Mouse (Mus musculus) gastrocnemius, adult 18-20 months (tissue): ENCODE data around the gene Cyp39a1. TPM values are rescaled to one million over a fixed set of nuclear protein-coding genes. Genes with fewer than 3 reads are reported as not detected.

Experiments
- DNase-seq: peaks from one replicate; pipeline ENCODE4 v3.0.0; 2021; ENCODE audit warnings: low spot score
- total RNA-seq, 2 experiments: library from RNA; stranded (reverse); gene quantifications; 2 replicates each; pipeline ENCODE4 v1.2.3; 2021

Gene Cyp39a1
- total RNA-seq, 2 experiments from 2014 or later = 3.1 to 3.8 TPM

DNA sequence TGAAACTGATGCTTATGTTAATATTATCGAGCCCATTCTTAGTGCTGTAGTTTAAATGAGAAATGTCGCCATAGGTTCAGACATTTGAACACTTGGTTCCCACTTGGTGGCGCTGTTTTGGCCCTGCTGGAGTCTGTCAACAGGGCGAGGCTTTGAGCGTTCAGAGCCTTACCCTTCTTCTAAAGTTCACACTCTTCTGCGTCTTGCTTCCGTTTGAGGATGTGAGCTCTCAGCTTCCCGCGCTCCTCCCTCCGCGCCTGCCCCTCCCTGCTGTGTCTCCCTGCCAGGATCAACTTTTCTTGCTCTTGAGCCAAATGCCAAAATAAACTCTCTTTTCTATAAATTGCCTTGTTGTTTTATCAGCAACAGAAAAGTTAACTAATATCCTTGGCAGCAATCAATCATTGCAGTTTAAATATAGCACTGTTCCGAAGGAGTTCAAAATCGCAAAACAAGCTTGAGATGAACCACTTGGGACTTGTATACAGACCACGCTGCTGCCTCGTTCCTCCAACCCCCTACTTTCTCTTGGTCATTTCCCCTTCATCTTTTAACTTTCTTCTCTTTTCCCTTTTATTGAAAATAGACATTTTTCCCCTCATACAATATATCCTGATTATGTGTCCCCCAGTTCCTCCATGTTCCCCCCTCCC, 91.5 kb downstream of the Cyp39a1 start:
- DNase-seq = peak; percentile 43

DNA sequence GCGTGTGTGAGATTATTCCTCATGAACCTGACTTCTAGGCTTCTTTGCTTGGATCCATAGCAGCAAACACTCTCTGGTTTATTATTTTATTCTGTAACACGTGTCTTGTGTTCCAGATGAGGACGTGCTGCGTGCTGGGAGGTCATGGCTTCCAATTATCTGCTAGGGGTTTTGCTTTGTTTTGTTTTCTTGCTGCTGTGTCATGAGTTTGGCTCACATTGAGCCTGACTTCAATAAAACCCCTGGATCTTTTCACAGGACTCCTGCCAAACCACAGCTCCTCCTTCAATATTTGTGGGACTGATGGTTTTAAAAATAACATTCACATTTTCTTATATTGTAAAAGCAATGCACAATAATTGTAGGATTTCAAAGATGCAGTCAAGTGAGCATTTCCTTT, 117.3 kb downstream of the Cyp39a1 start:
- peak; percentile 35 for DNase-seq

DNA sequence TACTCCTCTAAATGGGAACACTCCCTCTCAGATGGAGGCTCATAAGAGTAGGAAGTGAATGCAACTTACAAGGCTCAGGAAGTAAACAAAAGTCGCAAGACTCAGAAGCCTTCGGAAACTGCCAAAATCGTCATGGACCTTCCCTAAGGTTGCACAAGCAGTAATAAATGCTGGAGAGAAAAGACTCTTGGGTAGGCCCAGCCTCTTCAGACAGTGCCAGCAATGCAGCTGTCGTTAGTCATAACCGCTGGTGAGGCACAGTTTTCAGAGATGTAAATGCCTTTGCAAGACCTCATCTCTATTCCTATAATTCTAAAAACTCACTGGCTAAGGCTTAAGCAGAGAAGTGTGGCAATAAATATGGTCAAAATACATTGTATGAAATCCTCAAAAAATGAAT, 121.0 kb downstream of the Cyp39a1 start:
- DNase-seq = no peak

DNA sequence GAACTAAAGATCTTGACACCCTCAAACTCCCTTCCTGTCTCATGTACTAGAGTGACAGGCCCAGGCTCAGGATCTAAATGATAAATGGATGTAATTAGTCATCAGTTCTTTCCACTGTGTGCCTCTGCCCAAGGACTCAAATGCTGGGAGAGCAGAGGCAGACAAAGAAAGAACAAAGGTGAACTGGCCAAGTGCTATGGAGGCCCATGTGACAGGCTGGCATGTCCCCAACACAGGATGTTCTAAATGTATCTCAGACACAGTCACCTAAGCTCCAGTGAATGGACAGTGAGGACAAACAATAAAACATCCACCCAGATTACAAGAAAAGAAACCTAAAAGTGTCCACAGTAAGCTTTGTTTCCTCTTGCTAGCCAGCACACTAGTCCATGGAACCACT, 122.2 kb downstream of the Cyp39a1 start:
- no peak for DNase-seq

DNA sequence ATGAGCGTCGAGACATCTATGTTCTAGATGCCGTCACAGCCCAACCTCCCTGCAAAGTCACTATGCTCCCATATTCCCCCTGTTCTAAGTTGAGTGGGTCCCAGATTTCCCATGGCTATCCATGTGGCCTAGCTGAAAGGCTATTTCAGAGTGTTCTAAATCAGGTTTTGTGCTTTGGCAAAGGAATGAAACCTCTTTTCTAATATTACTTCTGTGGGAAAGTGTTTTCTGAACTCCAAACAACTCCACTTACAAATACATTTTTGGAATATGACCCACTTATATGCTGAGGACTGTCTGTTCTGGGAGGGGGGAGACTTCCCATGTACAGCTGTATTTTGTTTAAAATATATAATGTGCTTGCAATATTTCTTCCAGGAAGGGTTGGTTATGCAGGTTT, 124.5 kb downstream of the Cyp39a1 start:
- DNase-seq = no peak

DNA sequence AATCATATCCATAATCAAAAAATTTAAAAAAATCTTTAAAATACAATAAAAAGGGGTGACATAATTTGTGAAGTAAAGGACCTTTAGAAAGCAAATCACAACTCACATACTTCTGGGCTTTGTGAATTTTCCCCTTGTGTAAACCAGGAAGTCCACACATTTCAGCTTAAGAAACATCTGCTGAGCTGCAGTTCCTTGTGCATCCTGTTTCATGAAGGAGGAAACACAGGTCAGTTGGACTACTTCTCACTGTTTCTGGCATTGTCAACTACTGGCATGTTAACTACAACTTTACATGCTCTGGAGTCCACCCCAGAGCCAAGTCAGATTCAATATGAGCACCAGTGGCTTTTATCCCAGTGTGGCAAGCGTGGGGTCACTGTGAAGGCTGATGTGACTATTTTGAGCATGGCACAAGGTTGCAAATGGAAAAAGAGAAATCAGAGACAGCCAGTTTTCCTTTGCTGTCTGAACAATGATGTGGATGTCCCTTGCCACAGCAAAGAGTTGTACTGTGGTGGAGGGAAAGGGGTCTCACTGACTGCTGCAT, 127.6 kb downstream of the Cyp39a1 start:
- DNase-seq = peak; percentile 32

Other genes with a start within 250 kb of the Cyp39a1 start
- gene Mep1a, start 164.6 kb upstream of the Cyp39a1 start, total RNA-seq = under 1 TPM in 1 of 2 experiments, not detected in 1; 0.18 TPM
- gene Ankrd66, start 123.8 kb upstream of the Cyp39a1 start, total RNA-seq = not detected
- 10 to 100 TPM; 46.2 to 70.1 TPM for gene Pla2g7, start 99.3 kb upstream of the Cyp39a1 start, total RNA-seq
- under 1 TPM in 1 of 2 experiments, not detected in 1; 0.02 TPM for gene Tdrd6, start 37.1 kb upstream of the Cyp39a1 start, total RNA-seq
- gene Slc25a27, start 211 bp upstream of the Cyp39a1 start, total RNA-seq = 1 to 10 TPM; 4.8 to 5.6 TPM
- gene Rcan2, start 133.9 kb downstream of the Cyp39a1 start, total RNA-seq = 10 to 100 TPM; 51.9 to 60.3 TPM